Mouse (Mus musculus): ENCODE measurements around the gene Zdhhc3. TPM values are rescaled to one million over a fixed set of nuclear protein-coding genes. Genes with fewer than 3 reads are reported as not detected.

Gene Zdhhc3
- total RNA-seq, 2 experiments from 2014 or later, result 61.9 to 68.6 TPM

DNA sequence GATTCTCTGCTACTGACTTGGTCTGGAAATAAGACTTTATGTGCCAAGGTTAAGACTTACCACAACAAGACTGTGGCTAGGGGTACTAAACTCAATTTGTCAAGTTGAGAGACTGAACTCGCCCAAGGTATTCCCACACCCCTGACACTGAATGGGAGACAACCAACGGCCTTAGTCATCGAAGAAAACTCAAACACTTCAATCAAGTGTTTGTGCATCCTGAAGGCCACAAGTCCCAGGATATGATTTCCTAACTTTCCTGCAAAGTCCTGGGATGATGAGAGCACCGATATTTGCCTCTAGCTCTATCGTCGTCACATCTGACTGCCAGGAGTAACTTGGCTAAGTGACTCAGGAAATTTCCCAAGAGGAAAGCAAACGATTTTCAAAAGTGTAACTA, 3.8 kb downstream of the Zdhhc3 start:
- Histone ChIP-seq H3K27ac (no peak overlapping the region), H3K4me3 (no peak overlapping the region)
- intact Hi-C loops (cut with DNase I), result no loop called here
- DNase-seq (ENCODE audit: extremely low spot score in 1 of 2, low spot score in 2 of 2), result no peak
- TF ChIP-seq CTCF (IDR thresholded peaks at IDR 0.05), result no peak

DNA sequence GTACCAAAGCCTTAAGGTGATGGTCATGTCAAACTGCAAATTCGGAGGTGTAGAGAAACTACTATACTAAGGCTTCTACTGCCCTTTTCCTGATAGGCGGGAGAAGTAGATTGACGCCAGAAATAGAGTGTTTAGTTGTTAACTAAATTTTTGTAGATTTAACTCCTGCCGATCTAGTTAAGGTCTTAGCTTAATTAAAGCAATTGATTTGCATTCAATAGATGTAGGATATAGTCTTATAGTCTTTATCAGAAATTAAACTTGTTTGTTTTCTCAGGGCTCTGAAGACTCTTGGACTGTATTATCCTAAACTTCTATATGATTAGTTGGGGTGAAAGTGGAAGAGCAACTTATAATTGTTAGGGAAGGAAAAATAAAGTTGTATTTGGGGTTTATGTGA, 5.8 kb downstream of the Zdhhc3 start:
- Histone ChIP-seq H3K27ac (no peak overlapping the region), H3K4me3 (no peak overlapping the region)
- no peak for TF ChIP-seq CTCF (IDR thresholded peaks at IDR 0.05)
- intact Hi-C loops (cut with DNase I), result no loop called here
- DNase-seq (ENCODE audit: extremely low spot score in 1 of 2, low spot score in 2 of 2), result no peak

DNA sequence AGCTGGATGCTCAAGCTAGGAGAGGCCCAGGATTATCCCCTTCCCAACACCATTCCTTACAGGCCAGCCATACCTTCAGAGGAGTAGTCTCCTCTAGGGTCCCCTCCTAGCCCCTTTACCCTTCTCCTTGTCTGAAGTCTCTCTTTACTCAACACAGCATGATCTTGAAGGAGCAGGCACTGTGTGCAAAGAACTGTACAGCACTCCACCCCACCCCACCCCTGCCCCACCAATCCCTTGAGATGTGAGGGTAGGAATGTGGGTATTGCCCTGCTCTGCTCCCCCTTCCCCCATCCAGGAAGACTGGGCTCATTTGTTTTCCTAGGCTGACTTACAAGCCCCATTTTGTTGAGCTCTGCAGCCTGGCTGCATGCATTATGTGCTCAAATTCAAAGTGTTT, 8.6 kb downstream of the Zdhhc3 start:
- Histone ChIP-seq H3K4me3 (no peak overlapping the region), H3K27ac (no peak overlapping the region)
- TF ChIP-seq CTCF (IDR thresholded peaks at IDR 0.05), result no peak
- no peak for DNase-seq (ENCODE audit: extremely low spot score in 1 of 2, low spot score in 2 of 2)
- intact Hi-C loops (cut with DNase I), result no loop called here

GRCm38 (mm10) chr9:123103425-123103824, 9.6 kb downstream of the Zdhhc3 start:
- no peak overlapping the region for H3K4me3 ChIP-seq
- DNase-seq (ENCODE audit: extremely low spot score in 1 of 2, low spot score in 2 of 2), result no peak
- no peak overlapping the region for H3K27ac ChIP-seq
- no peak for TF ChIP-seq CTCF (IDR thresholded peaks at IDR 0.05)
- intact Hi-C loops (cut with DNase I), result no loop called here

DNA sequence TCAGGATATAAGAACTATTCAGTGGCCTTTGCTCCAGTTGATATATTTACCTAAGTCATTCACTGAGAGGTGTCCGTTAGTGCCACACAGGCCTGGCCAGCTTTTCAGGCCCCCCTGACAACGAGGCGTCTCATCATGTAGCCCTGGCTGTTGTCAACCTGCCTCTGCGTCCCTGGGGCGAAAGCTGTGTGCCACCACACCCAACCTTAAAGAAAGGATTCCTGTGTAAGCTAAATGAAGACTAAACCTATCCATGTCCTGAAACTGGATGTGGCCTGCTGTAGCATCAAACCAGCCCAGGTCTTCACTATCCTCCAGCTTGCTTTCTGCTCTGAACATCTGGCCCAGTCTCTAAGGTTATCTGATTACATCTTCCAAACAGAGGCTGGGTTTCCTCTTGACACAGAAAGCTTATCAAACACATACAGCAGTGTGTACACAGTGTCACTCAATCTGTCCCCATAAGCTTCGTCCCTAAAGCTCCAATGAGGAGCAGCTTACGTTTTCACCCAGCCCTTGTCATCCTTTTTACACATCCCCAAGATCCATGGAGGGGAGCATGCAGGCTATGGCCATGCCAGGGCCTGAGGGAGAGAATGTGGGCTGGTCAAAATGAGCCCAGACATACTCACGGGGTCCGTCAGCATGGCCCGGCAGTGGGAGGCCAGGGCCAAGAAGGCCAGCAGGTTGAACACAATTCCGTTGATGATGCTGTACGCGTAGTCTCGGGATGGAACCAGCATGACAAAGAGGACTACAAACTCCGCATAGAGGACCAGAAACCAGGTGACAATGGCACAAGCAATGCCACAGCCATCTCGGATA, 13.2 kb downstream of the Zdhhc3 start:
- DNase-seq (ENCODE audit: extremely low spot score in 1 of 2, low spot score in 2 of 2), result no peak
- TF ChIP-seq CTCF (IDR thresholded peaks at IDR 0.05), result no peak
- intact Hi-C loops (cut with DNase I), result no loop called here
- no peak overlapping the region for H3K27ac ChIP-seq
- H3K4me3 ChIP-seq, result no peak overlapping the region

DNA sequence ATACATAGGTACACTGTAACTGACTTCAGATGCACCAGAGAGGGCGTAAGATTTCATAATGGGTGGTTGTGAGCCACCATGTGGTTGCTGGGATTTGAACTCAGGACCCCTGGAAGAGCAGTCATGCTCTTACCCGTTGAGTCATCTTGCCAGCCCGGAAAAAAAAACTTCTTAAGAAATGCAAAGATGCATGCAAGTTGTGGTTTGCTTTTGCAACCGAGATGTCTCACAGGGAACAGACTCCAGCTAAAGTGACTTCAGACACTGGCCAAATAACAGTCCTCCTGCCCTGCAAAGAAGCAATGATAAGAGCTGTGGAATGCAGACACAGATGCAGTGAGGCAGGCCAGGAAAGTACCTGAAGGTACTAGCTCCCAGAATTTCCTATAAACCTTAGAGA, 22.2 kb downstream of the Zdhhc3 start:
- H3K27ac ChIP-seq, result no peak overlapping the region
- TF ChIP-seq CTCF (IDR thresholded peaks at IDR 0.05), result no peak
- H3K4me3 ChIP-seq, result no peak overlapping the region
- intact Hi-C loops (cut with DNase I), result no loop called here
- DNase-seq (ENCODE audit: extremely low spot score in 1 of 2, low spot score in 2 of 2), result no peak

- TF ChIP-seq CTCF (IDR thresholded peaks at IDR 0.05), result no peak
- Histone ChIP-seq H3K4me3 (no peak overlapping the region), H3K27ac (no peak overlapping the region)
- DNase-seq (ENCODE audit: extremely low spot score in 1 of 2, low spot score in 2 of 2), result no peak
- intact Hi-C loops (cut with DNase I), result no loop called here
Measured at GRCm38 (mm10) chr9:123087558-123087957, 25.4 kb downstream of the Zdhhc3 start.

DNA sequence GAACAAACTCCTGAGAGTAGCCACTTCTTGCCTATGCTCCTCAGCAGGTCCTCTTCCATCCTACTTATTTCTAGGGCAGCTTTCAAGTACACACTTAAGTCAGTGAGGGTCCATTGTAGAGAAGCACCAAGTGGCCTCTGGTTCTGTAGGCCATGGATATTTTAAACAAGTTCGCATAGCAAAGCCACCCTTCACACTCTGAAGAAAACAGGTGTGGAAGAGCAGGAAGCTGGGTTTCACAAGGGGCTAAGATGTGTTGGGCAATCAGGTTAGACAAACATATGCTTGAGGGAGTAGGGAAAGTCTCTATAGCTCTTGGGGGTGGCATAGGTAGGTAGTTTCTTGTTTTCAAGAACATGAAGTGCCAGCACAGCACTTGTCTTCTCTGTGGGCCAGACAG, 27.6 kb downstream of the Zdhhc3 start:
- H3K27ac ChIP-seq, result no peak overlapping the region
- intact Hi-C loops (cut with DNase I), result no loop called here
- no peak for DNase-seq (ENCODE audit: extremely low spot score in 1 of 2, low spot score in 2 of 2)
- no peak for TF ChIP-seq CTCF (IDR thresholded peaks at IDR 0.05)
- H3K4me3 ChIP-seq, result no peak overlapping the region

GRCm38 (mm10) chr9:123080796-123081195, 32.2 kb downstream of the Zdhhc3 start:
- no peak for TF ChIP-seq CTCF (IDR thresholded peaks at IDR 0.05)
- DNase-seq (ENCODE audit: extremely low spot score in 1 of 2, low spot score in 2 of 2), result no peak
- intact Hi-C loops (cut with DNase I), result no loop called here

GRCm38 (mm10) chr9:123080355-123080754, 32.6 kb downstream of the Zdhhc3 start:
- intact Hi-C loops (cut with DNase I), result no loop called here
- Histone ChIP-seq H3K27ac (no peak overlapping the region), H3K4me3 (no peak overlapping the region)
- TF ChIP-seq CTCF (IDR thresholded peaks at IDR 0.05), result no peak
- DNase-seq (ENCODE audit: extremely low spot score in 1 of 2, low spot score in 2 of 2), result no peak

More at GRCm38 (mm10) chr9:123080796-123081195, 32.2 kb downstream of the Zdhhc3 start:
- no peak overlapping the region for H3K27ac ChIP-seq
- H3K4me3 ChIP-seq, result no peak overlapping the region

DNA sequence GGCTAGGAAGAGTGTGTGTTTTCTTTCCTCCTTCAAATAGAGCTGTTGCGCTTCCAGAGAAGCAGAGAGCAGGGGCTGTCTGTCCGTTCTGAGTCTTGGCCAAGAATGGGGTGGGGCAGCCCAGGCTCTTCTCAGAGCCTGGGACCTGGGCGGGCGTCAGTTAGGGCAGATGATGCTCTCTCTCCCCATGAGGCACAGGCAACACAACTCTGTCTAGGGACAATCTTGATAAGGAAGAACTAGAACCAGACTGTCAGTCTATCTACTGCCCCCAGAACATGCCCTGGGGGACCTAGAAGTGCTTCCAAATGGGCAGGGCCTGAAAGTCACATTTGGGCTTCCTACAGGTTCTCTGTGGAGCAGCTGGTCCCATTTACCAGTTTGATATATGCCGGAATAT, 33.9 kb downstream of the Zdhhc3 start:
- TF ChIP-seq CTCF (IDR thresholded peaks at IDR 0.05), result no peak
- intact Hi-C loops (cut with DNase I), result no loop called here
- no peak overlapping the region for H3K4me3 ChIP-seq
- no peak for DNase-seq (ENCODE audit: extremely low spot score in 1 of 2, low spot score in 2 of 2)
- no peak overlapping the region for H3K27ac ChIP-seq

DNA sequence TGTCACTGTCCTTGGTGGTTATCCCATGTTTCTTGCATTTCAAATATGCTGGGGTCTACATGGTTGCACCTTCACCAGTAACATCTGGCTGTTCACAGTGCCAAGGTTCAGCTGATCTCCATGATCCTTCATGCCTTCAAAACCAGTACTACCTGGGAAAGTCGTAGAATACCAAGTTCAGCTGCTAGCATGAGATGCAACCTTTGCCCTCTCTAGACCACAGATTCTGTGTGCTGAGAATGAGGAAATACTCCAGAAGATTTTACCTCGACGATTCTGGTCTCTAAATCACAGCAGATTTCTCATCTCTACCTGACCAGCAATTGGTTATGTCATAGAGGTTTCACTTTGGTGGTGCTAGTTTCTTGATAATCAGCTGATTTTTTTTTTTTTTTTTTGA, 52.8 kb downstream of the Zdhhc3 start:
- no peak overlapping the region for H3K27ac ChIP-seq
- no peak for TF ChIP-seq CTCF (IDR thresholded peaks at IDR 0.05)
- intact Hi-C loops (cut with DNase I), result loop anchor here (10.0 kb wide), 1 partner anchor 325 kb away; no protein-coding TSS in a partner anchor
- no peak for DNase-seq (ENCODE audit: extremely low spot score in 1 of 2, low spot score in 2 of 2)
- no peak overlapping the region for H3K4me3 ChIP-seq

- H3K4me3 ChIP-seq, result no peak overlapping the region
- intact Hi-C loops (cut with DNase I), result no loop called here
- no peak overlapping the region for H3K27ac ChIP-seq
- no peak for TF ChIP-seq CTCF (IDR thresholded peaks at IDR 0.05)
- DNase-seq (ENCODE audit: extremely low spot score in 1 of 2, low spot score in 2 of 2), result no peak
Measured at GRCm38 (mm10) chr9:123058724-123059292, 54.2 kb downstream of the Zdhhc3 start.

Measured in left cerebral cortex, adult 2 months (tissue).